Mouse (Mus musculus): ENCODE data around the gene Bsdc1.

Bsdc1 gene

GRCm38 (mm10) chr4:129490972-129491880, 29.8 kb downstream of the Bsdc1 start, which contains the start of the genes Tssk3 and Fam229a:
TSS of gene Tssk3 (minus strand) at chr4:129491022.
TSS of gene Fam229a (plus strand) at chr4:129491190.
- peak; percentile 36 to 76 for DNase-seq

GRCm38 (mm10) chr4:129494681-129495080, 33.3 kb downstream of the Bsdc1 start:
- DNase-seq: peak; percentile 56 to 57

- DNase-seq: peak; percentile 13 to 44
Measured at GRCm38 (mm10) chr4:129495672-129496562, 34.5 kb downstream of the Bsdc1 start.

GRCm38 (mm10) chr4:129496631-129497030, 35.2 kb downstream of the Bsdc1 start:
- peak; percentile 63 to 77 for DNase-seq

- peak; percentile 21 to 50 for DNase-seq
Measured at GRCm38 (mm10) chr4:129498941-129499340, 37.6 kb downstream of the Bsdc1 start.

GRCm38 (mm10) chr4:129500017-129500416, 38.6 kb downstream of the Bsdc1 start:
- DNase-seq: no peak

- peak; percentile 92 to 95 for DNase-seq
Measured at GRCm38 (mm10) chr4:129500607-129501566, 39.5 kb downstream of the Bsdc1 start.

GRCm38 (mm10) chr4:129502327-129502888, 41.0 kb downstream of the Bsdc1 start:
- no peak for DNase-seq

GRCm38 (mm10) chr4:129502901-129503444, 41.6 kb downstream of the Bsdc1 start:
- DNase-seq: peak; percentile 24 to 55

- no peak for DNase-seq
Measured at GRCm38 (mm10) chr4:129505511-129505910, 44.1 kb downstream of the Bsdc1 start.

GRCm38 (mm10) chr4:129507434-129508236, 46.3 kb downstream of the Bsdc1 start:
- DNase-seq: no peak

- no peak for DNase-seq
Measured at GRCm38 (mm10) chr4:129508237-129508515, 46.8 kb downstream of the Bsdc1 start.

- peak; percentile 40 to 63 for DNase-seq
Measured at GRCm38 (mm10) chr4:129508834-129509600, 47.6 kb downstream of the Bsdc1 start.

GRCm38 (mm10) chr4:129509650-129510049, 48.3 kb downstream of the Bsdc1 start:
- DNase-seq: no peak

- DNase-seq: no peak
Measured at GRCm38 (mm10) chr4:129510723-129511412, 49.5 kb downstream of the Bsdc1 start.

GRCm38 (mm10) chr4:129511413-129512096, 50.2 kb downstream of the Bsdc1 start:
- no peak for DNase-seq

- DNase-seq: peak; percentile 92
Measured at GRCm38 (mm10) chr4:129513086-129513767, 51.8 kb downstream of the Bsdc1 start, which contains the start of gene Marcksl1. TSS of gene Marcksl1 (plus strand) at chr4:129513581.

GRCm38 (mm10) chr4:129513891-129514290, 52.5 kb downstream of the Bsdc1 start:
- peak in 1 of 2 experiments; percentile 35 for DNase-seq

All from kidney, postnatal 25 days (tissue).